Mouse (Mus musculus): ENCODE measurements around the gene Tap1.

DNA sequence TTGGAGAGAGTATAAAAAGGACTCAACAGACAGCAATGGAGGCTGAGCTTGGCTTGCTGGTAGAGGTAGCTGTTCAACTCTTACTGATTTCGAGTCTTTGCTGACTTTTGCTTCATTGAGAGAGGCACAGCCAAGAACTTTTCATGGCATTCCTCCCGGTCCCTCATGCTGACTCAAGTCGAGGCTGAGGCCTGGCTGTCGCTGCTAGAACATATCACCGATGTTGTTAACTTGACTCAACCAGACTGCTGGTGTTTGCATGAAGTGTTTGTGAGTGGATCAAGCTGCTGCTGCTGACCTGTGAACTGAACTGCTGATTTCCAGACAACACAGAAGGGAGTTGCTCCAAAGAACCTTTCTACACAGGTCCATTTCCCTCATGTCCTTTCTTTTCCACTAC lies 49.3 kb downstream of the Tap1 start:
- TF ChIP-seq CTCF (IDR thresholded peaks at IDR 0.05; ENCODE audit: low read depth) = no peak
- TF ChIP-seq EP300 (optimal IDR thresholded peaks at IDR 0.05) = no peak

All from stomach, postnatal 0 days (tissue).